Mouse (Mus musculus) hindbrain, embryonic 15.5 days (tissue): ENCODE data around the gene 2310011J03Rik. TPM values are rescaled to one million over a fixed set of nuclear protein-coding genes. Genes with fewer than 3 reads are reported as not detected.

ENCODE experiments used
- ATAC-seq: fragments of 200-750 bp; cut with Nextera tagmentation; 2 replicates; pipeline ENCODE4 v1.8.0; 2017; ENCODE audit warnings: low read depth, moderate number of reproducible peaks, moderate TSS enrichment; ENCODE audit not compliant: low FRiP score
- H3K27ac ChIP-seq: fragments of 300-500 bp; sonication (generic); replicated peaks from 2 replicates; pipeline ENCODE4 v1.5.1; 2015; ENCODE audit warnings: mild to moderate bottlenecking, inconsistent platforms
- H3K27me3 ChIP-seq: fragments of 300-500 bp; sonication (generic); 2 replicates; pipeline ENCODE4 v1.6.1; 2015; ENCODE audit warnings: control low read depth, inconsistent platforms
- H3K36me3 ChIP-seq: fragments of 300-500 bp; sonication (generic); 2 replicates; pipeline ENCODE4 v1.6.1; 2015; ENCODE audit warnings: control low read depth, inconsistent platforms
- H3K4me1 ChIP-seq: fragments of 300-500 bp; sonication (generic); replicated peaks from 2 replicates; pipeline ENCODE4 v1.6.1; 2015; ENCODE audit warnings: control low read depth, inconsistent platforms
- H3K4me2 ChIP-seq: fragments of 300-500 bp; sonication (generic); 2 replicates; pipeline ENCODE4 v1.6.1; 2015; ENCODE audit warnings: moderate library complexity, mild to moderate bottlenecking, inconsistent platforms
- H3K4me3 ChIP-seq: fragments of 300-500 bp; sonication (generic); 2 replicates; pipeline ENCODE4 v1.5.1; 2015; ENCODE audit warnings: mild to moderate bottlenecking, inconsistent platforms
- H3K9ac ChIP-seq: fragments of 300-500 bp; sonication (generic); 2 replicates; pipeline ENCODE4 v1.6.1; 2015; ENCODE audit warnings: inconsistent platforms
- H3K9me3 ChIP-seq: fragments of 300-500 bp; sonication (generic); 2 replicates; pipeline ENCODE4 v1.6.1; 2016; ENCODE audit warnings: control low read depth, inconsistent platforms
- WGBS: fragments of 180-500 bp; shearing (Covaris S2); methylation state at CpG from one replicate; pipeline ENCODE4 v1.1.7; 2015; 5-methylcytosine and 5-hydroxymethylcytosine counted together
- polyA plus RNA-seq: library from polyadenylated mRNA; unstranded; fragments of >200 nt; fragmentation: Nextera tagmentation; extraction: Ambion mirVana; gene quantifications from 2 replicates; pipeline ENCODE4 v1.2.1, GENCODE M21; 2015

2310011J03Rik gene
- 29.8 and 30.1 TPM in 2 replicates for polyA plus RNA-seq

- H3K4me3 ChIP-seq = peak within 1 kb of the TSS; percentile 65
- H3K9ac ChIP-seq = peak within 1 kb of the TSS; percentile 58
- peak within 1 kb of the TSS; percentile 91 for H3K4me2 ChIP-seq
- peak within 1 kb of the TSS; percentile 44; the same call in 1 of the 2 replicates for H3K27ac ChIP-seq
- ATAC-seq = peak; percentile 45
- no peaks in the 10 kb centered on the region for H3K9me3 ChIP-seq
- peaks cover 24% of the 10 kb centered on the region for H3K36me3 ChIP-seq
- peaks cover 40% of the 10 kb centered on the region for H3K4me1 ChIP-seq
- WGBS = 1% methylated on average over 33 of the region's 34 CpGs
- H3K27me3 ChIP-seq = no peaks in the 10 kb centered on the region
Measured at GRCm38 (mm10) chr10:80320340-80320760, at the start of gene 2310011J03Rik. TSS of gene 2310011J03Rik (minus strand) at chr10:80320537.

- Histone ChIP-seq H3K27ac (no peak overlapping the region), H3K9me3 (no peaks in the 10 kb centered on the region), H3K36me3 (no peaks in the 10 kb centered on the region), H3K27me3 (peaks cover 3% of the 10 kb centered on the region; the same call in 1 of the 2 replicates), H3K4me1 (peaks cover 15% of the 10 kb centered on the region), H3K4me2 (no peak overlapping the region), H3K4me3 (no peak overlapping the region), H3K9ac (no peak overlapping the region)
- ATAC-seq = no peak
- 88% methylated on average over 6 of the region's 6 CpGs for WGBS
Measured at GRCm38 (mm10) chr10:80368392-80368791, 48.1 kb upstream of the 2310011J03Rik start.

- no peaks in the 10 kb centered on the region for H3K9me3 ChIP-seq
- no peak overlapping the region for H3K4me3 ChIP-seq
- no peak overlapping the region for H3K27ac ChIP-seq
- no peak overlapping the region for H3K9ac ChIP-seq
- 63% methylated on average over 5 of the region's 5 CpGs for WGBS
- no peak for ATAC-seq
- H3K36me3 ChIP-seq = no peaks in the 10 kb centered on the region
- H3K27me3 ChIP-seq = peaks cover 3% of the 10 kb centered on the region; the same call in 1 of the 2 replicates
- H3K4me1 ChIP-seq = peaks cover 15% of the 10 kb centered on the region
- no peak overlapping the region for H3K4me2 ChIP-seq
Measured at GRCm38 (mm10) chr10:80367954-80368353, 47.6 kb upstream of the 2310011J03Rik start.

- H3K36me3 ChIP-seq = no peaks in the 10 kb centered on the region
- H3K4me1 ChIP-seq = 0 out of 2 replicates have a peak, but pooled peaks cover 5% of the 10 kb centered on the region
- no peaks in the 10 kb centered on the region for H3K9me3 ChIP-seq
- 76% methylated on average over 6 of the region's 6 CpGs for WGBS
- peaks cover 3% of the 10 kb centered on the region; the same call in 1 of the 2 replicates for H3K27me3 ChIP-seq
- ATAC-seq = no peak
- H3K9ac ChIP-seq = no peak overlapping the region
- no peak overlapping the region for H3K4me2 ChIP-seq
- no peak overlapping the region for H3K27ac ChIP-seq
- H3K4me3 ChIP-seq = no peak overlapping the region
Measured at GRCm38 (mm10) chr10:80365736-80366135, 45.4 kb upstream of the 2310011J03Rik start.

- Histone ChIP-seq H3K9ac (no peak overlapping the region), H3K27me3 (peaks cover 18% of the 10 kb centered on the region), H3K4me1 (0 out of 2 replicates have a peak, but pooled peaks cover 5% of the 10 kb centered on the region), H3K4me2 (no peak overlapping the region), H3K27ac (no peak overlapping the region), H3K9me3 (no peaks in the 10 kb centered on the region), H3K36me3 (no peaks in the 10 kb centered on the region), H3K4me3 (no peak overlapping the region)
- ATAC-seq = 0 out of 2 replicates have a peak, but pooled peaks have one; percentile 24
- 29% methylated on average over 6 of the region's 6 CpGs for WGBS
Measured at GRCm38 (mm10) chr10:80363734-80364133, 43.4 kb upstream of the 2310011J03Rik start.

- H3K4me1 ChIP-seq = peaks cover 29% of the 10 kb centered on the region
- no peak overlapping the region for H3K27ac ChIP-seq
- H3K36me3 ChIP-seq = no peaks in the 10 kb centered on the region
- peak overlapping the region; percentile 39 for H3K4me3 ChIP-seq
- no peaks in the 10 kb centered on the region for H3K9me3 ChIP-seq
- peak; percentile 73 for ATAC-seq
- WGBS = 6% methylated on average over 31 of the region's 31 CpGs
- H3K4me2 ChIP-seq = peak overlapping the region; percentile 73
- H3K9ac ChIP-seq = peak overlapping the region; percentile 32
- peaks cover 66% of the 10 kb centered on the region for H3K27me3 ChIP-seq
Measured at GRCm38 (mm10) chr10:80357994-80358639, 37.8 kb upstream of the 2310011J03Rik start.

- Histone ChIP-seq H3K9me3 (no peaks in the 10 kb centered on the region), H3K9ac (peak overlapping the region; percentile 32; the same call in 1 of the 2 replicates), H3K27me3 (peaks cover 74% of the 10 kb centered on the region), H3K36me3 (no peaks in the 10 kb centered on the region), H3K4me2 (peak overlapping the region; percentile 73), H3K4me3 (peak overlapping the region; percentile 40), H3K27ac (no peak overlapping the region), H3K4me1 (peaks cover 29% of the 10 kb centered on the region)
- WGBS = 37% methylated on average over 7 of the region's 7 CpGs
- ATAC-seq = no peak; the same call in 1 of the 2 replicates
Measured at GRCm38 (mm10) chr10:80357336-80357735, 37.0 kb upstream of the 2310011J03Rik start.

GRCm38 (mm10) chr10:80356737-80357136 lies 36.4 kb upstream of the 2310011J03Rik start:
- Histone ChIP-seq H3K27ac (no peak overlapping the region), H3K4me3 (peak overlapping the region; percentile 40), H3K4me1 (peaks cover 29% of the 10 kb centered on the region), H3K27me3 (peaks cover 80% of the 10 kb centered on the region), H3K4me2 (peak overlapping the region; percentile 73), H3K9ac (peak overlapping the region; percentile 25), H3K9me3 (no peaks in the 10 kb centered on the region), H3K36me3 (no peaks in the 10 kb centered on the region)
- no peak for ATAC-seq
- WGBS = 1% methylated on average over 34 of the region's 34 CpGs

GRCm38 (mm10) chr10:80356001-80356682 lies 35.8 kb upstream of the 2310011J03Rik start, which contains the start of gene Plk5:
TSS of gene Plk5 (plus strand) at chr10:80356459.
- Histone ChIP-seq H3K4me1 (peaks cover 29% of the 10 kb centered on the region), H3K27ac (no peak within 1 kb of the TSS), H3K27me3 (peaks cover 86% of the 10 kb centered on the region), H3K36me3 (no peaks in the 10 kb centered on the region), H3K4me2 (peak within 1 kb of the TSS; percentile 73), H3K9me3 (no peaks in the 10 kb centered on the region), H3K4me3 (peak within 1 kb of the TSS; percentile 40), H3K9ac (peak within 1 kb of the TSS; percentile 25)
- ATAC-seq = no peak
- WGBS = under 1% methylated on average over 47 of the region's 53 CpGs

- Histone ChIP-seq H3K4me1 (peaks cover 29% of the 10 kb centered on the region), H3K9ac (no peak overlapping the region)
- 9% methylated on average over 9 of the region's 9 CpGs for WGBS
Measured at GRCm38 (mm10) chr10:80355431-80355830, 35.1 kb upstream of the 2310011J03Rik start.

GRCm38 (mm10) chr10:80352727-80353126 lies 32.4 kb upstream of the 2310011J03Rik start:
- WGBS = 77% methylated on average over 8 of the region's 8 CpGs

More at GRCm38 (mm10) chr10:80355431-80355830, 35.1 kb upstream of the 2310011J03Rik start:
- no peak overlapping the region for H3K4me2 ChIP-seq
- no peaks in the 10 kb centered on the region for H3K36me3 ChIP-seq
- no peak overlapping the region for H3K4me3 ChIP-seq
- no peak for ATAC-seq
- peaks cover 93% of the 10 kb centered on the region for H3K27me3 ChIP-seq
- H3K9me3 ChIP-seq = no peaks in the 10 kb centered on the region
- H3K27ac ChIP-seq = no peak overlapping the region

GRCm38 (mm10) chr10:80351896-80352295 lies 31.6 kb upstream of the 2310011J03Rik start:
- WGBS = 23% methylated on average over 11 of the region's 11 CpGs
- Histone ChIP-seq H3K27ac (no peak overlapping the region), H3K4me3 (no peak overlapping the region), H3K36me3 (no peaks in the 10 kb centered on the region), H3K9me3 (no peaks in the 10 kb centered on the region), H3K4me1 (peaks cover 33% of the 10 kb centered on the region), H3K9ac (no peak overlapping the region), H3K27me3 (peaks cover 94% of the 10 kb centered on the region), H3K4me2 (no peak overlapping the region)
- no peak for ATAC-seq

More at GRCm38 (mm10) chr10:80352727-80353126, 32.4 kb upstream of the 2310011J03Rik start:
- H3K27ac ChIP-seq = no peak overlapping the region
- H3K9me3 ChIP-seq = no peaks in the 10 kb centered on the region
- H3K4me3 ChIP-seq = no peak overlapping the region
- no peak overlapping the region for H3K9ac ChIP-seq
- no peak overlapping the region for H3K4me2 ChIP-seq
- ATAC-seq = no peak
- H3K4me1 ChIP-seq = peaks cover 34% of the 10 kb centered on the region
- H3K27me3 ChIP-seq = peaks cover 95% of the 10 kb centered on the region
- no peaks in the 10 kb centered on the region for H3K36me3 ChIP-seq
